Mouse (Mus musculus): Measurements from ENCODE around the gene Helz2. TPM values are rescaled to one million over a fixed set of nuclear protein-coding genes. Genes with fewer than 3 reads are reported as not detected.
"Not testable (repeated sequence)": the region's sequence is repeated elsewhere in the genome, so short reads cannot be mapped to it uniquely, and the experiment has no call there.

Helz2 gene
- total RNA-seq, 2 experiments from 2014 or later: 2.2 to 2.5 TPM

- intact Hi-C loops (cut with DNase I): no loop called here
- no peak for DNase-seq (ENCODE audit: low spot score in 2 of 2)
Measured at GRCm38 (mm10) chr2:181205678-181206077, 36.1 kb downstream of the Helz2 start.

- DNase-seq (ENCODE audit: low spot score in 2 of 2): no peak
- intact Hi-C loops (cut with DNase I): no loop called here
Measured at GRCm38 (mm10) chr2:181202886-181203285, 38.9 kb downstream of the Helz2 start.

- no peak for DNase-seq (ENCODE audit: low spot score in 2 of 2)
- intact Hi-C loops (cut with DNase I): no loop called here
Measured at GRCm38 (mm10) chr2:181202422-181202821, 39.4 kb downstream of the Helz2 start, which contains the start of gene Ptk6. Gene Ptk6 (minus strand): TSS chr2:181202789.

- DNase-seq (ENCODE audit: low spot score in 2 of 2): no peak
- intact Hi-C loops (cut with DNase I): no loop called here
Measured at GRCm38 (mm10) chr2:181201606-181202005, 40.2 kb downstream of the Helz2 start.

GRCm38 (mm10) chr2:181196628-181197300 lies 45.1 kb downstream of the Helz2 start:
- intact Hi-C loops (cut with DNase I): no loop called here
- DNase-seq (ENCODE audit: low spot score in 2 of 2): no peak

- intact Hi-C loops (cut with DNase I): no loop called here
- no peak for DNase-seq (ENCODE audit: low spot score in 2 of 2)
Measured at GRCm38 (mm10) chr2:181193044-181193443, 48.8 kb downstream of the Helz2 start.

GRCm38 (mm10) chr2:181191936-181192335 lies 49.9 kb downstream of the Helz2 start:
- intact Hi-C loops (cut with DNase I): no loop called here
- no peak for DNase-seq (ENCODE audit: low spot score in 2 of 2)

DNA sequence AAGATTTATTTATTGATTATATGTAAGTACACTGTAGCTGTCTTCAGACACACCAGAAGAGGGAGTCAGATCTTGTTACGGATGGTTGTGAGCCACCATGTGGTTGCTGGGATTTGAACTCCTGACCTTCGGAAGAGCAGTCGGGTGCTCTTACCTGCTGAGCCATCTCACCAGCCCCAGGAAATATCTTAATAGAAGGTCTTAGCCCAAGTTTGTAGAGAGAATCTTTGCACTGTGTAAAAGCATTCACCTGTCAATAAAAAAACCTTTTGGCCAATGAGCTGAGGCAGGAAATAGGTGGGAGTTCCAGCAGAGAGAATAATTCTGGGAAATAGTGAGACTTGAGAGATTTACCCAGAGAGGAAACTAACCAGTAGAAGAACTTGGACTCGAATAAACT lies 50.4 kb downstream of the Helz2 start:
- intact Hi-C loops (cut with DNase I); DNase-seq (ENCODE audit: low spot score in 2 of 2): not testable (repeated sequence)

DNA sequence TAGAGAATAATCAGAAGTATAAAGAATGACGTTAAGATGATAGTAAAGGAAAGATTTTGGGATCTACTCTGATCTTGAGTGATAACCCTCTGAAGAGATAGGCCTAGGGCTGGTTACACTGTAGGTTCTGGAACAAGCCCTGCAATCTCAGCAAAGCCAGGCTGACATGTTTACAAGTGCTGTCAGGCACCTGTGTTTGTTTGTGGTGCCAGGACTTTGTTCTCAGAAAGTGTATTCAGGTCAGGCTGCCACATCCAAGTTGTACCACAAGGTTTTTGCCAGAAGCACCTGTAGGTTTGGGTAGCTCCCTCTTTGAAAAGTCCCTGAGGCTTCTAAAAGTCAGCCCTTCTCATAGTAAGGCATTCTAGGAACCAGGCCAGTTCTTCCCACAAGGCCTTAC lies 52.5 kb downstream of the Helz2 start:
- DNase-seq (ENCODE audit: low spot score in 2 of 2): no peak
- intact Hi-C loops (cut with DNase I): no loop called here

DNA sequence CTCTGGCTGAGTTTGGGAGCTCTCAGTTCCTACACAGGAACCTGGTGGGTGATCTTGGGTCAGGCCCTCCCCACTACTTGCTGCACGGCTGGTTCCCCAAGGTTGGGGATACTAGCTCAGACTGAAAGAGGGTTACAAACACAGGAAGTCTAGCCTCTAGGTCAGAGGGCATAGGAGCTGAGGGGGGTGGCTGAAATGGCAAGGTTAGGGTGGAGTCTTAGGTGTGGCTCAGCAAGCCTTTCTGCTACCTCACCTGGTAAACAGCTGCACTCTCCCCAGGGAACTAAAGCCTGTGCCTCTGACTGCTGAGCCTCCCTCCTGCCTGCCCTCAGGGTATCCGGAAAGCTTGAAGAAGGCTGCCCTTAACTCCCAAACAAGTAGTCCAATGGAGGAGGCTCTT lies 53.1 kb downstream of the Helz2 start:
- intact Hi-C loops (cut with DNase I): no loop called here
- no peak for DNase-seq (ENCODE audit: low spot score in 2 of 2)

- DNase-seq (ENCODE audit: low spot score in 2 of 2): peak; percentile 92 to 97
- intact Hi-C loops (cut with DNase I): loop anchor here (1.0 to 2.0 kb wide), 2 partner anchors 31 to 100 kb away; partner anchors contain the start of gene Eef1a2
Measured at GRCm38 (mm10) chr2:181187121-181188000, 54.5 kb downstream of the Helz2 start, which contains the start of gene Ppdpf. Gene Ppdpf (plus strand): TSS chr2:181187247.

GRCm38 (mm10) chr2:181186635-181187034 lies 55.2 kb downstream of the Helz2 start:
- intact Hi-C loops (cut with DNase I): loop anchor here (1.0 to 2.0 kb wide), 3 partner anchors 30 to 149 kb away; partner anchors contain the start of gene Eef1a2
- DNase-seq (ENCODE audit: low spot score in 2 of 2): peak; percentile 85 to 95

DNA sequence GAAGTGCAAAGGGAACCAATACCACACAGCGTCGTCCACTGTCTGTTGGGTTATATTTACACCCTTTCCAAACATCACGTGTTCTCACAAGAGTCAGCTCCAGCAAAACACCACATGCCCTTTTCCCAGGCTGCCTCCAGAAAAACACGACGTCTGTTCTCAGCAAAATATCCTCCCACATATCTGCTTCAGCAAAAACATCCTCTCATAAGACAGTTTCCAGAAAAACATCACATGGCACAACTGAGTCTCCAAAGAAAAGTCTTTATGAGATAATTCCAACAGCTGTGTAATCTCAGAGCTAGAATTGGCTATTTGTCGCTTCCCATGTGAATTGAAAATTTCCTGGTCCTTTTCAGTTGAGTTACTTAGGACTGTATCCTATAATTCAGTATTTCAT lies 60.9 kb downstream of the Helz2 start:
- peak in 1 of 2 experiments; percentile 59 for DNase-seq (ENCODE audit: low spot score in 2 of 2)
- intact Hi-C loops (cut with DNase I): no loop called here

GRCm38 (mm10) chr2:181178471-181178870 lies 63.4 kb downstream of the Helz2 start:
- intact Hi-C loops (cut with DNase I): no loop called here
- no peak for DNase-seq (ENCODE audit: low spot score in 2 of 2)

DNA sequence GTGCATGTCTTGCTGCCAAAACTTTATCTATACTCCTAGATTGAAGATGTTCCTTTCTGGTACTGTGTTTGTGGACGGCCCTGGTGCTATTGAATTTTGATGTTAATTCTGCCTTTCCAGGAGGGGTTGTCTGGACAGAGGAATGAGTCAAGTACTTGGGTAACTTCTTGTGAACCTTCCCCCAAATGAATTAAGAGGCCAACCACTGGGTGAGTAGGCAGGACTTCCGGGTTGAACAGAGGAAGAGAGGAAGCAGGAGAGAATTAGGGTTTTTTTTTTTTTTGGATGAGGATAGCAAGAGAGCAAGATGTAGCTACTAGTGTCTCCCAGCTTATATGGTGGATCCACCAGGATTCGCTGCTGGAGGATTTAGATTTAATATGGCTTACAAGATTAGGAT lies 63.8 kb downstream of the Helz2 start:
- DNase-seq (ENCODE audit: low spot score in 2 of 2): no peak
- intact Hi-C loops (cut with DNase I): no loop called here

Other genes with a start within 250 kb of the Helz2 start
- 10 to 100 TPM; 31.2 to 38.2 TPM for gene Chrna4, start 198.5 kb downstream of the Helz2 start, total RNA-seq (2021)
- gene Kcnq2, start 106.7 kb downstream of the Helz2 start, total RNA-seq (2021): 100 to 1,000 TPM; 227 to 240 TPM
- gene Eef1a2, start 85.0 kb downstream of the Helz2 start, total RNA-seq (2021): 1,000 to 10,000 TPM; 1,322 to 1,385 TPM
- 10 to 100 TPM; 95.9 to 97.3 TPM for gene Ppdpf, start 54.8 kb downstream of the Helz2 start, total RNA-seq (2021)
- under 1 TPM in 1 of 2 experiments, not detected in 1; 0.09 TPM for gene Ptk6, start 39.2 kb downstream of the Helz2 start, total RNA-seq (2021)
- under 1 TPM in 1 of 2 experiments, not detected in 1; 0.21 TPM for gene Srms, start 28.8 kb downstream of the Helz2 start, total RNA-seq (2021)
- gene Fndc11, start 22.0 kb downstream of the Helz2 start, total RNA-seq (2021): under 1 TPM in 1 of 2 experiments, not detected in 1; 0.30 TPM
- 10 to 100 TPM; 21.3 to 23.9 TPM for gene Gmeb2, start 46.0 kb upstream of the Helz2 start, total RNA-seq (2021)
- 100 to 1,000 TPM; 631 to 689 TPM for gene Stmn3, start 72.5 kb upstream of the Helz2 start, total RNA-seq (2021)
- 10 to 100 TPM; 29.8 to 34.9 TPM for gene Rtel1, start 77.7 kb upstream of the Helz2 start, total RNA-seq (2021)
- gene Zgpat, start 122.9 kb upstream of the Helz2 start, total RNA-seq (2021): 10 to 100 TPM; 64.8 to 68.0 TPM
- gene Arfrp1, start 123.4 kb upstream of the Helz2 start, total RNA-seq (2021): 10 to 100 TPM; 39.5 to 41.4 TPM
- gene Lime1, start 138.1 kb upstream of the Helz2 start, total RNA-seq (2021): 10 to 100 TPM; 35.8 to 39.1 TPM
- gene Zbtb46, start 217.4 kb upstream of the Helz2 start, total RNA-seq (2021): 10 to 100 TPM; 11.2 to 15.3 TPM

Data from left cerebral cortex, postnatal 25 days (tissue).